Mouse (Mus musculus): ENCODE data around the gene Phf7. TPM values are rescaled to one million over a fixed set of nuclear protein-coding genes. Genes with fewer than 3 reads are reported as not detected.

Gene Phf7
- polyA plus RNA-seq, 1 experiment from 2014 or later = 11.3 TPM

- 3% methylated on average over 39 of the region's 39 CpGs for WGBS
- peak overlapping the region; percentile 85 for H3K4me3 ChIP-seq
- H3K27ac ChIP-seq = peak overlapping the region; percentile 97
- no peaks in the 10 kb centered on the region for H3K27me3 ChIP-seq (ENCODE audit: low read depth, poor library complexity, severe bottlenecking)
- peaks cover 21% of the 10 kb centered on the region for H3K4me1 ChIP-seq
- DNase-seq (ENCODE audit: low spot score) = peak; percentile 71
- H3K9me3 ChIP-seq (replicated peaks) = no peaks in the 10 kb centered on the region
- peaks cover 43% of the 10 kb centered on the region for H3K36me3 ChIP-seq
These were observed 45.3 kb downstream of the Phf7 start for GRCm38 (mm10) chr14:31205562-31206467.

DNA sequence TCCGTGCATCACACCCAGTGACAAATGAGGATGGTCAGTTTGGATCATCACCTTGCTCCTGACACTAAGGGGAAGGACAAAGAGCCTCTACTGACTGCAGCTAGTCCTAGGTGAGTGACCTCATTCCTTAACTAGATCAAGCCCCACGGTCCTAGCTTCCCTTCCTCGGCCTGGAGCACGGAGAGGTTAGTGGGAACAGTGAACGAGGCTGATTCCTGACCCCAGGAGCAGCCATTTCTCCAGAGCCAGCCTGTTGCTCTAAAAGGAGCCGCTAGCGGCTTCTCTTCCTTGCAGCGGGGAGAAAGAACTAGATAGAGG lies 45.9 kb downstream of the Phf7 start:
- Histone ChIP-seq H3K27ac (peak overlapping the region; percentile 97), H3K27me3 (ENCODE audit: low read depth, poor library complexity, severe bottlenecking) (no peaks in the 10 kb centered on the region), H3K36me3 (peaks cover 49% of the 10 kb centered on the region), H3K4me1 (peaks cover 21% of the 10 kb centered on the region), H3K4me3 (peak overlapping the region; percentile 85), H3K9me3 (replicated peaks) (no peaks in the 10 kb centered on the region)
- WGBS = 35% methylated on average over 8 of the region's 8 CpGs
- DNase-seq (ENCODE audit: low spot score) = no peak

GRCm38 (mm10) chr14:31204844-31205243 lies 46.3 kb downstream of the Phf7 start:
- Histone ChIP-seq H3K4me1 (peaks cover 21% of the 10 kb centered on the region), H3K4me3 (peak overlapping the region; percentile 85), H3K27ac (peak overlapping the region; percentile 97), H3K9me3 (replicated peaks) (no peaks in the 10 kb centered on the region), H3K27me3 (ENCODE audit: low read depth, poor library complexity, severe bottlenecking) (no peaks in the 10 kb centered on the region), H3K36me3 (peaks cover 53% of the 10 kb centered on the region)
- no peak for DNase-seq (ENCODE audit: low spot score)
- 87% methylated on average over 4 of the region's 4 CpGs for WGBS

GRCm38 (mm10) chr14:31200038-31200437 lies 51.1 kb downstream of the Phf7 start:
- DNase-seq (ENCODE audit: low spot score) = no peak
- WGBS = 94% methylated on average over 3 of the region's 3 CpGs

DNA sequence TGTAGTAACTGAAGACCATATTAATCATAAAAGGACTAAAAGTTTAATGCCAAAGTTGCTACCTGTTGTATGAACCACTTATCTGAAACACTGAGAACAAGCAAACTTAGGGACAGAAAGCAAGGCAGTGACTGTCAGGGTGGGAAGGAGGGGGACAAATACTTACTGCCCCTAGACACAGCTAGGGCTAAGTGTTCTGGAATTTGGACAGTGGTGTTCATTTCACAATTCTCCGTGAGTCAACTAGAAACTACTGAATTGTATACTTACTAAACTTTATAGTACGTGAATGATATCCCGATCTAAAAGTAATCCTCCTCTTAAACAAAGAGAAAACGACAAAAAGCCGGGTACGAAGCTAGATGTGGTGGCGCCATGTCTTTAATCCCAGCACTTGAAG lies 51.5 kb downstream of the Phf7 start:
- H3K36me3 ChIP-seq = peaks cover 100% of the 10 kb centered on the region
- H3K4me3 ChIP-seq = no peak overlapping the region
- WGBS = 95% methylated on average over 7 of the region's 7 CpGs
- no peak overlapping the region for H3K27ac ChIP-seq
- H3K9me3 ChIP-seq (replicated peaks) = no peaks in the 10 kb centered on the region
- DNase-seq (ENCODE audit: low spot score) = no peak
- peaks cover 4% of the 10 kb centered on the region for H3K4me1 ChIP-seq
- H3K27me3 ChIP-seq (ENCODE audit: low read depth, poor library complexity, severe bottlenecking) = no peaks in the 10 kb centered on the region

More at GRCm38 (mm10) chr14:31200038-31200437, 51.1 kb downstream of the Phf7 start:
- H3K27me3 ChIP-seq (ENCODE audit: low read depth, poor library complexity, severe bottlenecking) = no peaks in the 10 kb centered on the region
- H3K4me1 ChIP-seq = peaks cover 9% of the 10 kb centered on the region
- H3K36me3 ChIP-seq = peaks cover 100% of the 10 kb centered on the region
- no peaks in the 10 kb centered on the region for H3K9me3 ChIP-seq (replicated peaks)
- no peak overlapping the region for H3K4me3 ChIP-seq
- no peak overlapping the region for H3K27ac ChIP-seq

- no peak overlapping the region for H3K27ac ChIP-seq
- no peak overlapping the region for H3K4me3 ChIP-seq
- no peaks in the 10 kb centered on the region for H3K4me1 ChIP-seq
- peaks cover 100% of the 10 kb centered on the region for H3K36me3 ChIP-seq
- no peaks in the 10 kb centered on the region for H3K27me3 ChIP-seq (ENCODE audit: low read depth, poor library complexity, severe bottlenecking)
- H3K9me3 ChIP-seq (replicated peaks) = no peaks in the 10 kb centered on the region
- no peak for DNase-seq (ENCODE audit: low spot score)
- WGBS = 86% methylated on average over 16 of the region's 16 CpGs
These were observed 53.3 kb downstream of the Phf7 start for GRCm38 (mm10) chr14:31197547-31198516.

DNA sequence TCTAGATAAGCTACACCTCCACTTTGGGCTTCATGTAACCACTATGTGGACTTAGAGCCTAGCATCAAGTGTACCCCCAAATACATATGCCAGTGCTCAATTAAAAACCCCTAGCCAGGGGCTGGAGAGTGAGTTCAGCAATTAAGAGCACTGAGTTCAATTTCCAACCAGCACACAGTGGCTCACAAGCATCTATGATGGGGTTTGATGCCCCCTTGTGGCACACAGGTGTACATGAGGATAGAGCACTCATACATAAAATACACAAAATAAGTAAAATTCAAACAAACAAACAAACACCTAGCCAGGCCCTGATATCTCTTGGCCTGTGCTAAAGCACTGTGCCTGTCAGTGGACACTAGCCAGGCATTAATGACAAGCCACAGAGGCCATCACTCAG lies 55.1 kb downstream of the Phf7 start:
- peaks cover 100% of the 10 kb centered on the region for H3K36me3 ChIP-seq
- H3K9me3 ChIP-seq (replicated peaks) = no peaks in the 10 kb centered on the region
- no peak overlapping the region for H3K4me3 ChIP-seq
- no peak for DNase-seq (ENCODE audit: low spot score)
- no peaks in the 10 kb centered on the region for H3K4me1 ChIP-seq
- H3K27me3 ChIP-seq (ENCODE audit: low read depth, poor library complexity, severe bottlenecking) = no peaks in the 10 kb centered on the region
- no peak overlapping the region for H3K27ac ChIP-seq

GRCm38 (mm10) chr14:31195521-31195920 lies 55.6 kb downstream of the Phf7 start:
- no peaks in the 10 kb centered on the region for H3K4me1 ChIP-seq
- no peak overlapping the region for H3K4me3 ChIP-seq
- 94% methylated on average over 4 of the region's 4 CpGs for WGBS
- peaks cover 100% of the 10 kb centered on the region for H3K36me3 ChIP-seq
- no peaks in the 10 kb centered on the region for H3K9me3 ChIP-seq (replicated peaks)
- no peaks in the 10 kb centered on the region for H3K27me3 ChIP-seq (ENCODE audit: low read depth, poor library complexity, severe bottlenecking)
- H3K27ac ChIP-seq = no peak overlapping the region
- no peak for DNase-seq (ENCODE audit: low spot score)

DNA sequence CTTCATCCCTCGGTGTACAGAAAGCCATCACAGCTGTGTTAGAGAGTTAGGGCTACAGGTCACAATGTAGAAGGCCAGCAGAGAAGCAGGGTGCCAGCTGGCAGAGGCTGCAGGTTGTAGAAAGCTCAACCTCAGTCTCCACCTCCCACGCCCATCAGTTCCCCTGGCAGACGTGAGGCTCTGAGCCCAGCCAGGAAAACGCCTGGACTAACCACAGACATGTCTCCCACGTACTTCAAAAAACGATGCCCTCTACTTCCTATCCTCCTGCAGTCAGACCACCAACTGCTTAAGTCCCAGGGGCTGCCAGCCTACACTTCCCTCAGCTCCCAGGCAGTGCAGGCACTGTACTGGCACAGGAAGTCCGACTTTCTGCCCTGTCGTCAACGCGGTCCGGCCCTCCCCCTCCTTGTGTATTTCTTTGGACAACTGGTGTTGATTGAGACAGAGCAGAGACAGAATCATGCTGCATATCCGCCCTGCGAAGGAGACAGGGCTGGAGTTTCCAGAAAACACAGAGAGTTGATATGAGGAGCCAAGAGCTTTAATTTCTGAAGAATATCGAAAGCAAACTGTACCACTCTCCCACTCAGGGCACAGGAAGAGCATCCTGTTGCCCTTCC lies 56.1 kb downstream of the Phf7 start:
- Histone ChIP-seq H3K36me3 (peaks cover 100% of the 10 kb centered on the region), H3K4me3 (no peak overlapping the region), H3K4me1 (no peaks in the 10 kb centered on the region), H3K27ac (no peak overlapping the region), H3K27me3 (ENCODE audit: low read depth, poor library complexity, severe bottlenecking) (no peaks in the 10 kb centered on the region), H3K9me3 (replicated peaks) (no peaks in the 10 kb centered on the region)
- DNase-seq (ENCODE audit: low spot score) = no peak
- 88% methylated on average over 14 of the region's 14 CpGs for WGBS

GRCm38 (mm10) chr14:31194441-31194840 lies 56.7 kb downstream of the Phf7 start:
- H3K9me3 ChIP-seq (replicated peaks) = no peaks in the 10 kb centered on the region
- no peaks in the 10 kb centered on the region for H3K4me1 ChIP-seq
- WGBS = 89% methylated on average over 2 of the region's 2 CpGs
- no peaks in the 10 kb centered on the region for H3K27me3 ChIP-seq (ENCODE audit: low read depth, poor library complexity, severe bottlenecking)
- no peak overlapping the region for H3K27ac ChIP-seq
- no peak for DNase-seq (ENCODE audit: low spot score)
- no peak overlapping the region for H3K4me3 ChIP-seq
- H3K36me3 ChIP-seq = peaks cover 100% of the 10 kb centered on the region

DNA sequence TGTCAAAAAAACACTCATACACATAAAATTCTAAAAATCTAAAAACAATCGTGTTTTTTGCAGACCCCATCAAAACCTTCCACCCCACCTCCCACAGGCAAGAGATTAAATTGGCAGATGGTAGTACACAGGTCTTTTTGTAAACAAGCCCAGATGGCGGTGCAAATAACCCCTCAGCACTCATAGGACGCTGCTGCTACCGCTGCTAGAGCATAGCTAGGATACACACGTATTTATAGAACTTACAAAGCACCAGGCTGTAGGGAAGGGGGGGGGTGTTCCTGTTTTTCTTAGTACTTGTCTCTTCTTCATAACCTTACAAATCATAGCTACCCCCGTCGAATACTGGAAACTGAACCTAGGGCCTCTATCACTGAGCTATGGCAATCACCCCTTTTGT lies 57.3 kb downstream of the Phf7 start:
- DNase-seq (ENCODE audit: low spot score) = no peak
- Histone ChIP-seq H3K36me3 (peaks cover 100% of the 10 kb centered on the region), H3K4me3 (no peak overlapping the region), H3K9me3 (replicated peaks) (no peaks in the 10 kb centered on the region), H3K4me1 (no peaks in the 10 kb centered on the region), H3K27ac (no peak overlapping the region), H3K27me3 (ENCODE audit: low read depth, poor library complexity, severe bottlenecking) (no peaks in the 10 kb centered on the region)
- 92% methylated on average over 7 of the region's 7 CpGs for WGBS

DNA sequence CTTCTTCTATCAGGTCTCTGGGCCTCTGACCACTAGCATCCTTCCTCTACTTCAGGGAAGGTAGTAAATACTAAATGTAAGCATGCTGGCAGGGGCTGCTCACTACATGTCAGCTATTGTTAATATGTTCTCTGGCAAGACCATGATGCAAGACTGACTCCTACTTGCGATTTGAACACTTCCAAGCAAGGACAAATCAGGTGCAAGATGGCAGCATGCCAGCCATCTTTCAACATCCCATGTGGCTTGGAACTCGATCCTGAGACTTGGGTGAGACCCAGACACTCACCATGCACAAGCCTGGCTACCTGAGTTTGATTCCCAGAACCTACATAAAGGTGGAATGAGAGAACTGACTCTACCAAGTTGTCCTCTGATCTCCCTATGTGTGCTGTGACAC lies 59.2 kb downstream of the Phf7 start:
- Histone ChIP-seq H3K9me3 (replicated peaks) (no peaks in the 10 kb centered on the region), H3K27me3 (ENCODE audit: low read depth, poor library complexity, severe bottlenecking) (no peaks in the 10 kb centered on the region), H3K36me3 (peaks cover 100% of the 10 kb centered on the region), H3K27ac (no peak overlapping the region), H3K4me3 (no peak overlapping the region), H3K4me1 (no peaks in the 10 kb centered on the region)
- 92% methylated on average over 2 of the region's 2 CpGs for WGBS
- DNase-seq (ENCODE audit: low spot score) = no peak
